Mouse (Mus musculus) cortical plate, adult 2 months (tissue): Measurements from ENCODE around the gene Hormad1.

Experiments
- CTCF ChIP-seq: fragments of 200-500 bp; IDR thresholded peaks from 2 replicates; pipeline ENCODE4 v1.5.1; 2011; ENCODE audit warnings: mild to moderate bottlenecking, control low read depth, low read length; ENCODE audit not compliant: insufficient read depth; ENCODE audit errors: extremely low read depth
- POLR2A ChIP-seq: fragments of 200-500 bp; IDR thresholded peaks from 2 replicates; pipeline ENCODE4 v1.6.1; 2011; ENCODE audit warnings: mild to moderate bottlenecking, low read length, control low read depth; ENCODE audit not compliant: insufficient read depth; ENCODE audit errors: extremely low read depth

DNA sequence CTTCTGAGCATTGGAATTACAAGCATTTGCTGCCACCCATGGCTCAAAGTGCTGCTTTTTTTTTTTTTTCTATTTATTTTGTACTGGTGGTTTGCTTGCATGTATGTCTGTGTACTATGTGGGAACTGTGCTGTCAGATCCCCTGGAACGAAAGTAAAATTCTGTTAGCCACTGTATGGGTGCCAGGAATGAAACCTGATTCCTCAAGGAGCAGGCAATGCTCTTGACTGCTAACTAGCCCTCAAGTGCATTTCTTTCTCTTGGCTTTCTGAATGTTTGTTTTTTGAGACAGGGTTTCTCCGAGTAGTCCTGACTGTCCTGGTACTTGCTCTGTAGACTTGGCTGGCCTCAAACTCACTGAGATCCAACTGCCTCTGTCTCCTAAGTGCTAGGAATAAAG is 2.3 kb downstream of the Hormad1 start:
- TF ChIP-seq CTCF, result no peak
- TF ChIP-seq POLR2A, result no peak
